Mouse (Mus musculus): ENCODE results near the gene Cabp4. TPM values are rescaled to one million over a fixed set of nuclear protein-coding genes. Genes with fewer than 3 reads are reported as not detected.

Gene Cabp4
- polyA plus RNA-seq, 1 experiment from 2014 or later = 0.09 TPM

GRCm38 (mm10) chr19:4183689-4184088 lies 39.9 kb upstream of the Cabp4 start:
- Histone ChIP-seq H3K9me3 (ENCODE audit: control insufficient read depth, low read length) (no peaks in the 10 kb centered on the region), H3K4me1 (ENCODE audit: control insufficient read depth, insufficient read depth, low read length) (peaks cover 12% of the 10 kb centered on the region)
- WGBS = 90% methylated on average over 2 of the region's 2 CpGs

DNA sequence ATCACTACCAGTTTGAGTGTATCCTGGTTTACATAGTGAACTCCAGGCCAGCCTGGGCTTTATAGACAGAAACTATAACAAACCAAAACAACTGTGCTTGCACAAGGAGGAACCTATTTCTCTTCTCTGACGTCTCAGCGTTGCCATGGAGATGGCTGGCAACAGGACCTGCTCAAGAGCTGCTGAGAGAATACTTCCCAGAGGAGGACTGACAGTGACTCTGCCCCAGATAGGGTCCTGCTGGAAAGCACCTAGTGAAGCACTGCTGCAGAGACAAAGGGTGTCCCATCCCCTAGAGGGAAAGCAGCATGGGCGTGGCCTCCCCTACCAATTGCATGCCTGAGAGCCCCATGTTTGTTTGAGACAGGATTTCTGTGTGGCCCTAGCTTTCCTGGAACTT lies 38.1 kb upstream of the Cabp4 start:
- Histone ChIP-seq H3K4me3 (ENCODE audit: low read length) (no peak overlapping the region), H3K9me3 (ENCODE audit: control insufficient read depth, low read length) (no peaks in the 10 kb centered on the region), H3K4me1 (ENCODE audit: control insufficient read depth, insufficient read depth, low read length) (peaks cover 12% of the 10 kb centered on the region), H3K27ac (ENCODE audit: low read depth, low read length) (no peak overlapping the region), H3K4me2 (replicated peaks; ENCODE audit: low read depth, low read length) (no peak overlapping the region), H3K27me3 (ENCODE audit: control insufficient read depth, insufficient read depth, low read length) (no peaks in the 10 kb centered on the region), H3K9ac (ENCODE audit: low read depth, low read length) (no peak overlapping the region), H3K36me3 (ENCODE audit: control insufficient read depth, insufficient read depth, low read length) (no peaks in the 10 kb centered on the region)
- WGBS = 53% methylated on average over 3 of the region's 3 CpGs
- ATAC-seq (ENCODE audit: low FRiP score, low TSS enrichment) = peak; percentile 32; the same call in 1 of the 2 replicates

More at GRCm38 (mm10) chr19:4183689-4184088, 39.9 kb upstream of the Cabp4 start:
- ATAC-seq (ENCODE audit: low FRiP score, low TSS enrichment) = no peak
- Histone ChIP-seq H3K4me3 (ENCODE audit: low read length) (no peak overlapping the region), H3K4me2 (replicated peaks; ENCODE audit: low read depth, low read length) (no peak overlapping the region), H3K9ac (ENCODE audit: low read depth, low read length) (no peak overlapping the region), H3K36me3 (ENCODE audit: control insufficient read depth, insufficient read depth, low read length) (no peaks in the 10 kb centered on the region), H3K27ac (ENCODE audit: low read depth, low read length) (no peak overlapping the region), H3K27me3 (ENCODE audit: control insufficient read depth, insufficient read depth, low read length) (no peaks in the 10 kb centered on the region)

- H3K9ac ChIP-seq (ENCODE audit: low read depth, low read length) = no peak overlapping the region
- H3K27ac ChIP-seq (ENCODE audit: low read depth, low read length) = no peak overlapping the region
- no peaks in the 10 kb centered on the region for H3K36me3 ChIP-seq (ENCODE audit: control insufficient read depth, insufficient read depth, low read length)
- no peaks in the 10 kb centered on the region for H3K9me3 ChIP-seq (ENCODE audit: control insufficient read depth, low read length)
- H3K27me3 ChIP-seq (ENCODE audit: control insufficient read depth, insufficient read depth, low read length) = 0 out of 2 replicates have a peak, but pooled peaks cover 3% of the 10 kb centered on the region
- no peak overlapping the region for H3K4me3 ChIP-seq (ENCODE audit: low read length)
- H3K4me2 ChIP-seq (replicated peaks; ENCODE audit: low read depth, low read length) = no peak overlapping the region
- WGBS = 85% methylated on average over 7 of the region's 7 CpGs
- H3K4me1 ChIP-seq (ENCODE audit: control insufficient read depth, insufficient read depth, low read length) = peaks cover 15% of the 10 kb centered on the region
- no peak for ATAC-seq (ENCODE audit: low FRiP score, low TSS enrichment)
Observed at GRCm38 (mm10) chr19:4180411-4180810, 36.6 kb upstream of the Cabp4 start.

- Histone ChIP-seq H3K9ac (ENCODE audit: low read depth, low read length) (peak within 1 kb of the TSS; percentile 32; the same call in 1 of the 2 replicates), H3K4me3 (ENCODE audit: low read length) (0 out of 2 replicates have a peak within 1 kb of the TSS, but pooled peaks have one; percentile 8)
Observed at GRCm38 (mm10) chr19:4175368-4175947, 31.6 kb upstream of the Cabp4 start, which contains the start of gene Carns1. Carns1 (minus strand) TSS chr19:4175479.

DNA sequence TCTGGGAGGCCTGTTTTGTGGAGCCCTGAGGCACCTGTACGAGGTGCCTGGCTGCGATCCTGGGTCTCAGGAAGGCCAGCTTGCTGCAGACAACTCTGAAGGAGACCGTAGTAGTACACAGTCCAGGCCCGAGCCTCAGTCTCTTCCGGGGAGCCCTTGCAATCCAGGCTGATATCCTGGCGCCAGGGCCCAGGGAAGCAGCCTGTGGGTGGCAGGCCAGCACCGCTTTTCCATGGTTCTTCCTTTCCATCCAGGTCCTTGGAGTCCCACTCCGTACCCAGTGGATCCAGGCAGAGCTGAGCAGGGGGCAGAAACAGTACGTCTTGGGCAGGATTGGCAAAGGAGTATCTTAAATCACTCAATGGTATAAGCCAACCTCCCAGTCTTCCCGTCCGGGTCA lies 29.1 kb upstream of the Cabp4 start:
- no peak overlapping the region for H3K4me2 ChIP-seq (replicated peaks; ENCODE audit: low read depth, low read length)
- H3K9ac ChIP-seq (ENCODE audit: low read depth, low read length) = no peak overlapping the region; the same call in 1 of the 2 replicates
- H3K9me3 ChIP-seq (ENCODE audit: control insufficient read depth, low read length) = no peaks in the 10 kb centered on the region
- H3K4me1 ChIP-seq (ENCODE audit: control insufficient read depth, insufficient read depth, low read length) = peaks cover 21% of the 10 kb centered on the region
- H3K27ac ChIP-seq (ENCODE audit: low read depth, low read length) = no peak overlapping the region
- 48% methylated on average over 11 of the region's 11 CpGs for WGBS
- H3K27me3 ChIP-seq (ENCODE audit: control insufficient read depth, insufficient read depth, low read length) = 0 out of 2 replicates have a peak, but pooled peaks cover 3% of the 10 kb centered on the region
- no peak for ATAC-seq (ENCODE audit: low FRiP score, low TSS enrichment)
- no peak overlapping the region for H3K4me3 ChIP-seq (ENCODE audit: low read length)
- no peaks in the 10 kb centered on the region for H3K36me3 ChIP-seq (ENCODE audit: control insufficient read depth, insufficient read depth, low read length)

More at GRCm38 (mm10) chr19:4175368-4175947, 31.6 kb upstream of the Cabp4 start, which contains the start of gene Carns1:
- peaks cover 14% of the 10 kb centered on the region for H3K4me1 ChIP-seq (ENCODE audit: control insufficient read depth, insufficient read depth, low read length)
- 5% methylated on average over 11 of the region's 11 CpGs for WGBS
- H3K9me3 ChIP-seq (ENCODE audit: control insufficient read depth, low read length) = no peaks in the 10 kb centered on the region
- peak; percentile 44; the same call in 1 of the 2 replicates for ATAC-seq (ENCODE audit: low FRiP score, low TSS enrichment)
- H3K27ac ChIP-seq (ENCODE audit: low read depth, low read length) = no peak within 1 kb of the TSS
- H3K27me3 ChIP-seq (ENCODE audit: control insufficient read depth, insufficient read depth, low read length) = 0 out of 2 replicates have a peak, but pooled peaks cover 3% of the 10 kb centered on the region
- no peaks in the 10 kb centered on the region for H3K36me3 ChIP-seq (ENCODE audit: control insufficient read depth, insufficient read depth, low read length)
- H3K4me2 ChIP-seq (replicated peaks; ENCODE audit: low read depth, low read length) = peak within 1 kb of the TSS; percentile 41

DNA sequence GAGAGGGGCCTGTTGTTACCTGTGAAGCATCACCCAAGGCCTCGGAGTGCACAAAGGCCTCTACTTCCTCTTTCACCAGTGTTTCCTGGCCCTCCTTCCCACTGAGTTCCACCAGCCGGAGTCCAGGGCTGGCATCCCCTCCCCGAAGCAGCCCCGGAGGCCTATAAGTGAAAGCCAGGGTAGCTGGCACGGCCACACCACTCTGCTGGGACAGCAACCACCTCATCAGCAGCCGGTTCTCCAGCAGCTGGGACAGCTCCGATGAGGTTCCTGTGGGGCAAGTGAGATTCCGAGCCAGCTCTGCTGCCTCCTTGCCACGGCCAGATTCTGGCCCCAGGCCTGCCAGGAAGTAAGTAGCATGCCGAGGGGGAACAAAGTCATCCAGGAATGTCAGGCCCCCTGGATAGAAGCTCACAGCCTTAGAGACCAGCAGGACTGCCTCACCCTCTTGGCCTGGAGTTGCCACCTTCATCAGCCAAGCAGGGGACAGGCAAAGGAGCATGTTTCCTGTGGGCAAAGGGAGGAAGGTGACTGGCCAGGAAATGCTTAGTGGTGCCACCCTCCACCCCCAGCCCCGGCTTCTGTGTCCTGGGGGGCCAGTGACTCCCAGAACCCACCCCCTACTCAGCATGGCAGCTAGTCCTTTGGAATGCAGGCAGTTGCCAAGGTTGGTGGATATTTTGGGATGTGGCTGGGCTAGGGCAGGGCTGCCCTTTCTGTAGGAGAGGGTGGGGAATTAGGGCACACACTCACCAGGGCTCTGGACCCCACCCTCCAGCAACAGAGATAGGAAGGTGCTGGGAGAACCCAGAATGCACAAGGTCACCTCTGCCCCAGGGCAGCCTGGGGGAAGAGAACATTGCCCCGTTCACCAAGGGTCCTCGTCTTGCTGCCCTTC lies 27.8 kb upstream of the Cabp4 start:
- H3K27me3 ChIP-seq (ENCODE audit: control insufficient read depth, insufficient read depth, low read length) = 0 out of 2 replicates have a peak, but pooled peaks cover 3% of the 10 kb centered on the region
- ATAC-seq (ENCODE audit: low FRiP score, low TSS enrichment) = no peak
- no peaks in the 10 kb centered on the region for H3K9me3 ChIP-seq (ENCODE audit: control insufficient read depth, low read length)
- 74% methylated on average over 13 of the region's 13 CpGs for WGBS
- peaks cover 21% of the 10 kb centered on the region for H3K4me1 ChIP-seq (ENCODE audit: control insufficient read depth, insufficient read depth, low read length)
- no peak overlapping the region for H3K4me3 ChIP-seq (ENCODE audit: low read length)
- 0 out of 2 replicates have a peak overlapping the region, but pooled peaks have one; percentile 23 for H3K9ac ChIP-seq (ENCODE audit: low read depth, low read length)
- H3K4me2 ChIP-seq (replicated peaks; ENCODE audit: low read depth, low read length) = no peak overlapping the region
- H3K36me3 ChIP-seq (ENCODE audit: control insufficient read depth, insufficient read depth, low read length) = no peaks in the 10 kb centered on the region
- no peak overlapping the region for H3K27ac ChIP-seq (ENCODE audit: low read depth, low read length)

DNA sequence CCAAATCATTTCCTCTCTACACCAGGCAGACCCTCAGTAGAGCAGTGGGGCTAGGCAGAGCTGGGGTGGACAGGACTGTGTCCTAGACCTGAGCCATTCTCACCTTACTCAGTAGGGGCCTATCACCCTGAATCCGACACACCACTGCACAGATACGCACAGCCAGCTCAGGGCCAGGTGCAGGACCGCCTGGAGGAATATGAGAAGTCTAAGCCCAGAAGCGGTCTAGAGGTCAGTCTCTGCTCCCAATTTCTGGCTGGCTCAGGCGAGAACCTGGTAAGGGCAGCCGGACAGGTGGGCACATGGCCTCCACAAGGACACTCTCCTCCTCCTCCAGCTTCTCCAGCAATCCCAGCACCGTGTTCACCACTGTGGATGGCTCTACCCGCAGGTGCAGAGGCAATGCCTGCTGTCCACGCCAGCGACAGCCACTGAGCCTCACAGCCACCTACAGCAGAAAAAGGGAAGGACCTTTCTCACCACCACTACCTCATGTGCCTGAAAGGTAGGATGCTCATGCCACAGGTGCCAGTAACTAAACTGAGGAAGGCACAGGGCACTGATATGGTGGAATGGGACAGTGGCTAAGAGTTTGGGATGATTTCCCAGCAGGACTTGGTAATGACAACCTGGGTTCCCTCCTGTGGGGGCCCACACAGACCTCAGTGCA lies 27.0 kb upstream of the Cabp4 start:
- ATAC-seq (ENCODE audit: low FRiP score, low TSS enrichment) = no peak
- H3K9ac ChIP-seq (ENCODE audit: low read depth, low read length) = 0 out of 2 replicates have a peak overlapping the region, but pooled peaks have one; percentile 23
- H3K36me3 ChIP-seq (ENCODE audit: control insufficient read depth, insufficient read depth, low read length) = no peaks in the 10 kb centered on the region
- H3K4me3 ChIP-seq (ENCODE audit: low read length) = no peak overlapping the region
- no peaks in the 10 kb centered on the region for H3K27me3 ChIP-seq (ENCODE audit: control insufficient read depth, insufficient read depth, low read length)
- 81% methylated on average over 10 of the region's 10 CpGs for whole genome bisulfite sequencing
- H3K4me1 ChIP-seq (ENCODE audit: control insufficient read depth, insufficient read depth, low read length) = peaks cover 19% of the 10 kb centered on the region
- no peak overlapping the region for H3K4me2 ChIP-seq (replicated peaks; ENCODE audit: low read depth, low read length)
- no peak overlapping the region for H3K27ac ChIP-seq (ENCODE audit: low read depth, low read length)
- no peaks in the 10 kb centered on the region for H3K9me3 ChIP-seq (ENCODE audit: control insufficient read depth, low read length)

DNA sequence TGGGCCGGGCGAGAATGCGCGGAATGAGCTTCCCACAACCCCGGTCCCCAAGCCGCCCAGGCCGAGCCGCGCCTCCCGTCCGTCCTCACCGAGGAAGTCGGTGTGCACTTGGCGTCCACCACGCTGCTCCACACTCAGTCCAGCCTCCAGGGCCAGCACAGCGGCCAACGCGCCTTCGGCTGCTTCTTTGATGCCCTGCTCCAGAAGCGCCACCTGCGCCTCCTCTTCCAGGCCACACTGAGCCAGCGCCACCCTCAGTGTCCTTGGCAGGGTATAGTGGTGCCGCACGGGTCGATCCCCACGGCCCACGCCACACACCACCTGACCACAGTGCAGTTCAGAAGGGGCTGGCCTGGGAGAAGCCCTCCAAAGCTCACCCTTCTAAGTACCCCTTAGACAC lies 26.0 kb upstream of the Cabp4 start:
- WGBS = 8% methylated on average over 27 of the region's 27 CpGs
- H3K9me3 ChIP-seq (ENCODE audit: control insufficient read depth, low read length) = no peaks in the 10 kb centered on the region
- peak overlapping the region; percentile 77 for H3K4me2 ChIP-seq (replicated peaks; ENCODE audit: low read depth, low read length)
- peak overlapping the region; percentile 88 for H3K27ac ChIP-seq (ENCODE audit: low read depth, low read length)
- peak overlapping the region; percentile 78 for H3K9ac ChIP-seq (ENCODE audit: low read depth, low read length)
- H3K4me1 ChIP-seq (ENCODE audit: control insufficient read depth, insufficient read depth, low read length) = peaks cover 10% of the 10 kb centered on the region
- H3K36me3 ChIP-seq (ENCODE audit: control insufficient read depth, insufficient read depth, low read length) = no peaks in the 10 kb centered on the region
- H3K27me3 ChIP-seq (ENCODE audit: control insufficient read depth, insufficient read depth, low read length) = no peaks in the 10 kb centered on the region
- peak; percentile 22; the same call in 1 of the 2 replicates for ATAC-seq (ENCODE audit: low FRiP score, low TSS enrichment)
- H3K4me3 ChIP-seq (ENCODE audit: low read length) = peak overlapping the region; percentile 44

All from kidney, embryonic 14.5 days (tissue).